ENCODE assay signal across 21 mouse cellular contexts in genomic region chr7:75899517-75899916, GRCm38 (mm10). TPM values are rescaled to one million over a fixed set of nuclear protein-coding genes. Genes with fewer than 3 reads are reported as not detected.
DNase-seq lines count a peak whose midpoint lies in the region; ATAC-seq and TF ChIP-seq lines count a peak whose summit lies in the region.
"Had no signal": no experiment of that assay in that cellular context is flagged by ENCODE, and none has a peak within 500 bp of the region (broad histone marks: within the 10 kb centered on the region; RNA-seq: fewer than 3 reads in every experiment).

No protein-coding gene starts in this region.

- H3K36me3 ChIP-seq in forebrain, embryonic 12.5 days (replicated peaks): no peaks in the 10 kb centered on the region
- H3K36me3 ChIP-seq: G1E; heart, embryonic 12.5 days; lung, embryonic 15.5 days had no signal

- ATAC-seq in granulocyte monocyte progenitor cell, adult 5-6 weeks (replicated peaks; ENCODE audit: poor library complexity, severe bottlenecking): peak; percentile 73
- no peak for ATAC-seq in forebrain, embryonic 12.5 days (ENCODE audit: low FRiP score)
- ATAC-seq: hindbrain, embryonic 16.5 days had no signal

- DNase-seq in adrenal gland, adult 2 months: peak; percentile 52
- DNase-seq in adrenal gland, adult 18-20 months (ENCODE audit: low spot score in 2 of 2): no peak
- DNase-seq in layer of hippocampus, adult 9-11 months: peak; percentile 16
- no peak for DNase-seq in layer of hippocampus, adult 2 months (ENCODE audit: low spot score in 2 of 2)
- DNase-seq in testis, postnatal 10 days (ENCODE audit: low spot score): peak; percentile 55
- no peak for DNase-seq in spleen, postnatal 14 days (ENCODE audit: low spot score in 2 of 2)
- DNase-seq: cerebellum, adult 9-11 months; gastrocnemius, adult 2 months; heart, postnatal 36 days; kidney, adult 18-20 months; layer of hippocampus, postnatal 36 days; right cerebral cortex, postnatal 25 days; thymus, postnatal 25 days had no signal

- H3K4me2 ChIP-seq in forebrain, embryonic 12.5 days: no peak overlapping the region
- H3K4me2 ChIP-seq: heart, embryonic 12.5 days; lung, embryonic 15.5 days had no signal

- H3K9me3 ChIP-seq in forebrain, embryonic 12.5 days: no peaks in the 10 kb centered on the region
- H3K9me3 ChIP-seq: G1E; heart, embryonic 12.5 days; lung, embryonic 15.5 days had no signal

- TF ChIP-seq CTCF in layer of hippocampus, adult 2 months (conservative IDR thresholded peaks at IDR 0.05): no peak

- no peaks in the 10 kb centered on the region for H3K4me1 ChIP-seq in forebrain, embryonic 12.5 days
- H3K4me1 ChIP-seq: lung, embryonic 15.5 days had no signal

- H3K27me3 ChIP-seq in forebrain, embryonic 12.5 days: no peaks in the 10 kb centered on the region
- H3K27me3 ChIP-seq: heart, embryonic 12.5 days; lung, embryonic 15.5 days had no signal

- WGBS in forebrain, embryonic 12.5 days: 60% methylated on average over 8 of the region's 8 CpGs

- no peak overlapping the region for H3K9ac ChIP-seq in forebrain, embryonic 12.5 days
- H3K9ac ChIP-seq: heart, embryonic 12.5 days; liver, embryonic 14.5 days; lung, embryonic 15.5 days had no signal

- H3K27ac ChIP-seq in layer of hippocampus, adult 2 months: no peak overlapping the region
- no peak overlapping the region for H3K27ac ChIP-seq in forebrain, embryonic 12.5 days
- H3K27ac ChIP-seq: gastrocnemius, adult 2 months; kidney, postnatal 0 days; liver, embryonic 14.5 days; lung, embryonic 15.5 days had no signal

- no peak overlapping the region for H3K4me3 ChIP-seq in layer of hippocampus, adult 2 months
- no peak overlapping the region for H3K4me3 ChIP-seq in forebrain, embryonic 12.5 days (replicated peaks)
- H3K4me3 ChIP-seq: gastrocnemius, adult 2 months; heart, embryonic 12.5 days; lung, embryonic 15.5 days had no signal

RNA-seq across cellular contexts. Expression of gene Klhl25, which starts 51.4 kb away (rescaled TPM):
- total RNA-seq in adrenal gland, adult 2 months (2021): 10 to 100 TPM; 13.6 to 20.1 TPM
- 13.4 and 14.9 TPM in 2 replicates for polyA plus RNA-seq in adrenal gland, adult 2 months (2012; rRNA removed)
- 10 to 100 TPM; 14.5 to 21.4 TPM for total RNA-seq in adrenal gland, adult 18-20 months (2021)
- 1 to 10 TPM; 8.3 to 8.7 TPM for total RNA-seq in layer of hippocampus, adult 2 months (2021)
- total RNA-seq in granulocyte monocyte progenitor cell, adult 5-6 weeks (2014; fragmentation: Nextera tagmentation): 5.8 and 11.2 TPM in 2 replicates
- total RNA-seq in granulocyte monocyte progenitor cell, adult 5-6 weeks (2017): 7.7 and 10.4 TPM in 2 replicates
- 24.8 and 25.6 TPM in 2 replicates for polyA plus RNA-seq in forebrain, embryonic 12.5 days (2016; fragmentation: Nextera tagmentation; extraction: Ambion mirVana)

Comparison
In these comparisons a context has a peak if more than half of its experiments do, and no peak if none do; other contexts are left out.
1. DNase-seq: peak in adrenal gland, adult 2 months (single experiment), layer of hippocampus, adult 9-11 months (single experiment) and testis, postnatal 10 days (single experiment); none in adrenal gland, adult 18-20 months (0 of 2), layer of hippocampus, adult 2 months (0 of 2) and spleen, postnatal 14 days (0 of 2).